In the genomic region with DNA sequence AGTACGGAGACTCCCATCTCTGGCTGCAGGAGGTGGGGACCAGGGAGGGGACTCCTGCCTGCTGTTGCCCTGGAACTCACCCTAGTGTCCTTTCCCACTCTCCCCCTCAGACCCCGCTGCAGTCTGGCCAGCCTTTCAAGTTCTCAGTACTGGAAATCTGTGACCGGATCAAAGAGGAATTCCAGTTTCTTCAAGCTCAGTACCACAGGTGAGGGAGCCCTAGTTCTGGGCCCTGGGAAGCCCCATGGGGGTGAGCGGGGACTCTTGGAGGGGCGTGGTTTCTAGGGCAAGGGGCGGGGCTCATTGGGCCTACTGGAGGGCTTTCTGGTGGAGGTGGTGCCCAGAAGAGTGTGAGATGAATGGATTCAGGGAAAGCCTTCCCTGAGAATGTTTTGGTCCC, we compare ENCODE assay signal across 8 mouse cellular contexts. TPM values are rescaled to one million over a fixed set of nuclear protein-coding genes. Genes with fewer than 3 reads are reported as not detected.
A peak's percentile ranks its signal among the peaks of the same experiment; 100 is the strongest.
DNase-seq lines count a peak whose midpoint lies in the region; ATAC-seq and TF ChIP-seq lines count a peak whose summit lies in the region.

No protein-coding gene starts in this region.

- DNase-seq in heart, postnatal 14 days = no peak
- DNase-seq in hindbrain, embryonic 10.5 days (ENCODE audit: low spot score) = no peak
- peak; percentile 58 for DNase-seq in liver
- no peak for DNase-seq in ovary, postnatal 14 days (ENCODE audit: low spot score)

- no peak for TF ChIP-seq CTCF in small intestine, adult 2 months (IDR thresholded peaks at IDR 0.05; ENCODE audit: extremely low read depth, insufficient read length, insufficient replicate concordance, low read depth, low read length)

- no peak for ATAC-seq in heart, embryonic 12.5 days (ENCODE audit: insufficient number of reproducible peaks, low FRiP score)
- ATAC-seq in inflammation-experienced regulatory T-cells, adult 6 months = no peak

- 1% methylated on average over 6 of the region's 6 CpGs for WGBS in heart, embryonic 12.5 days
- WGBS in hindbrain, embryonic 10.5 days = 4% methylated on average over 6 of the region's 6 CpGs
- WGBS in small intestine, adult 2 months = 9% methylated on average over 6 of the region's 6 CpGs

- H3K4me3 ChIP-seq in heart, embryonic 12.5 days = peak overlapping the region; percentile 62
- H3K4me3 ChIP-seq in brown adipose tissue, adult 24 weeks (ENCODE audit: insufficient read depth, low read depth, low read length) = peak overlapping the region; percentile 84
- peak overlapping the region; percentile 55 for H3K4me3 ChIP-seq in hindbrain, embryonic 10.5 days
- H3K4me3 ChIP-seq in small intestine, adult 2 months (ENCODE audit: low read depth, low read length) = peak overlapping the region; percentile 66

- peak overlapping the region; percentile 86 for H3K9ac ChIP-seq in heart, embryonic 12.5 days

- no peaks in the 10 kb centered on the region for H3K9me3 ChIP-seq in heart, embryonic 12.5 days (replicated peaks)
- no peaks in the 10 kb centered on the region for H3K9me3 ChIP-seq in hindbrain, embryonic 10.5 days

- H3K4me2 ChIP-seq in heart, embryonic 12.5 days = peak overlapping the region; percentile 89

- H3K27me3 ChIP-seq in heart, embryonic 12.5 days (replicated peaks) = 0 out of 2 replicates have a peak, but pooled peaks cover 14% of the 10 kb centered on the region
- peaks cover 90% of the 10 kb centered on the region for H3K27me3 ChIP-seq in hindbrain, embryonic 10.5 days (ENCODE audit: insufficient read depth, poor library complexity, severe bottlenecking)
- peaks cover 8% of the 10 kb centered on the region for H3K27me3 ChIP-seq in small intestine, adult 2 months (ENCODE audit: control insufficient read depth, insufficient read depth, low read length)

- TF ChIP-seq POLR2A in small intestine, adult 2 months (IDR thresholded peaks at IDR 0.05; ENCODE audit: low read depth, low read length) = no peak

- H3K27ac ChIP-seq in heart, embryonic 12.5 days (ENCODE audit: poor library complexity, severe bottlenecking) = 0 out of 2 replicates have a peak overlapping the region, but pooled peaks have one; percentile 48
- no peak overlapping the region for H3K27ac ChIP-seq in brown adipose tissue, adult 24 weeks (replicated peaks; ENCODE audit: low read depth, low read length)
- H3K27ac ChIP-seq in hindbrain, embryonic 10.5 days = peak overlapping the region; percentile 81
- H3K27ac ChIP-seq in small intestine, adult 2 months (ENCODE audit: insufficient read depth, low read depth, low read length) = no peak overlapping the region

- intact Hi-C loops in heart, postnatal 14 days (cut with DNase I) = loop anchor here (2.0 kb wide), 1 partner anchor 21 kb away; no protein-coding TSS in a partner anchor

- peaks cover 9% of the 10 kb centered on the region for H3K36me3 ChIP-seq in heart, embryonic 12.5 days
- no peaks in the 10 kb centered on the region for H3K36me3 ChIP-seq in hindbrain, embryonic 10.5 days
- no peaks in the 10 kb centered on the region for H3K36me3 ChIP-seq in small intestine, adult 2 months (ENCODE audit: control insufficient read depth, insufficient read depth, low read length)

- H3K4me1 ChIP-seq in heart, embryonic 12.5 days (replicated peaks) = peaks cover 42% of the 10 kb centered on the region
- peaks cover 4% of the 10 kb centered on the region; the same call in 1 of the 2 replicates for H3K4me1 ChIP-seq in brown adipose tissue, adult 24 weeks (ENCODE audit: control insufficient read depth, insufficient read depth, insufficient read length, low read length)
- peaks cover 57% of the 10 kb centered on the region for H3K4me1 ChIP-seq in hindbrain, embryonic 10.5 days (replicated peaks)
- H3K4me1 ChIP-seq in small intestine, adult 2 months (ENCODE audit: control insufficient read depth, insufficient read depth, insufficient read length, low read length) = peaks cover 10% of the 10 kb centered on the region

RNA-seq across cellular contexts. Expression of gene Tle2, which starts 1.3 kb away (rescaled TPM):
- polyA plus RNA-seq in heart, embryonic 12.5 days (2016; fragmentation: Nextera tagmentation; extraction: Ambion mirVana) = 25.8 and 30.8 TPM in 2 replicates
- 10 to 100 TPM in 1 of 2 experiments, 1 to 10 TPM in 1; 9.4 to 11.2 TPM for total RNA-seq in heart, postnatal 14 days (2021)
- 3.2 and 4.8 TPM in 2 replicates for polyA plus RNA-seq in brown adipose tissue, adult 24 weeks (2012; ENCODE audit: insufficient read depth, insufficient read length, missing spikeins)
- polyA plus RNA-seq in hindbrain, embryonic 10.5 days (2016; fragmentation: Nextera tagmentation; extraction: Ambion mirVana) = 8.6 and 15.7 TPM in 2 replicates
- polyA plus RNA-seq in small intestine, adult 2 months (2012; rRNA removed) = 17.8 and 20.4 TPM in 2 replicates
- 1 to 10 TPM in 2 of 3 experiments, not detected in 1; 1.4 TPM for polyA plus RNA-seq in inflammation-experienced regulatory T-cells, adult 6 months (2017; shearing (Covaris generic))

RNA-seq across cellular contexts. Expression of gene Aes, which starts 16.4 kb away (rescaled TPM):
- polyA plus RNA-seq in heart, embryonic 12.5 days (2016; fragmentation: Nextera tagmentation; extraction: Ambion mirVana) = 636 and 677 TPM in 2 replicates
- 100 to 1,000 TPM; 900 to 948 TPM for total RNA-seq in heart, postnatal 14 days (2021)
- polyA plus RNA-seq in brown adipose tissue, adult 24 weeks (2012; ENCODE audit: insufficient read depth, insufficient read length, missing spikeins) = 679 and 754 TPM in 2 replicates
- 297 and 430 TPM in 2 replicates for polyA plus RNA-seq in hindbrain, embryonic 10.5 days (2016; fragmentation: Nextera tagmentation; extraction: Ambion mirVana)
- polyA plus RNA-seq in small intestine, adult 2 months (2012; rRNA removed) = 1,054 and 3,003 TPM in 2 replicates
- polyA plus RNA-seq in inflammation-experienced regulatory T-cells, adult 6 months (2017; shearing (Covaris generic)) = 100 to 1,000 TPM in 2 of 3 experiments, 10 to 100 TPM in 1; 82.5 to 118 (median 109) TPM

RNA-seq across cellular contexts. Expression of gene Tle6, which starts 25.2 kb away (rescaled TPM):
- polyA plus RNA-seq in heart, embryonic 12.5 days (2016; fragmentation: Nextera tagmentation; extraction: Ambion mirVana) = 27.2 and 27.4 TPM in 2 replicates
- total RNA-seq in heart, postnatal 14 days (2021) = 10 to 100 TPM in 1 of 2 experiments, 1 to 10 TPM in 1; 8.0 to 10.2 TPM
- polyA plus RNA-seq in brown adipose tissue, adult 24 weeks (2012; ENCODE audit: insufficient read depth, insufficient read length, missing spikeins) = 3.3 TPM in 1 of 2 replicates, not detected in the other
- 6.9 and 7.1 TPM in 2 replicates for polyA plus RNA-seq in hindbrain, embryonic 10.5 days (2016; fragmentation: Nextera tagmentation; extraction: Ambion mirVana)
- polyA plus RNA-seq in small intestine, adult 2 months (2012; rRNA removed) = 7.3 and 34.4 TPM in 2 replicates
- 1 to 10 TPM in 2 of 3 experiments, under 1 TPM in 1; 0.99 to 1.9 (median 1.7) TPM for polyA plus RNA-seq in inflammation-experienced regulatory T-cells, adult 6 months (2017; shearing (Covaris generic))

RNA-seq across cellular contexts. Expression of gene BC025920, which starts 30.4 kb away (rescaled TPM):
- polyA plus RNA-seq in heart, embryonic 12.5 days (2016; fragmentation: Nextera tagmentation; extraction: Ambion mirVana) = 0.50 and 0.72 TPM in 2 replicates
- total RNA-seq in heart, postnatal 14 days (2021) = 1 to 10 TPM; 1.8 to 2.2 TPM
- 4.1 and 8.7 TPM in 2 replicates for polyA plus RNA-seq in brown adipose tissue, adult 24 weeks (2012; ENCODE audit: insufficient read depth, insufficient read length, missing spikeins)
- polyA plus RNA-seq in hindbrain, embryonic 10.5 days (2016; fragmentation: Nextera tagmentation; extraction: Ambion mirVana) = 1.3 and 2.1 TPM in 2 replicates
- 0.33 and 0.58 TPM in 2 replicates for polyA plus RNA-seq in small intestine, adult 2 months (2012; rRNA removed)
- polyA plus RNA-seq in inflammation-experienced regulatory T-cells, adult 6 months (2017; shearing (Covaris generic)) = 1 to 10 TPM in 2 of 3 experiments, under 1 TPM in 1; 0.69 to 5.2 (median 4.1) TPM

RNA-seq across cellular contexts. Expression of gene Gna11, which starts 30.7 kb away (rescaled TPM):
- 58.4 and 66.2 TPM in 2 replicates for polyA plus RNA-seq in heart, embryonic 12.5 days (2016; fragmentation: Nextera tagmentation; extraction: Ambion mirVana)
- total RNA-seq in heart, postnatal 14 days (2021) = 10 to 100 TPM; 50.6 to 51.6 TPM
- polyA plus RNA-seq in brown adipose tissue, adult 24 weeks (2012; ENCODE audit: insufficient read depth, insufficient read length, missing spikeins) = 34.1 and 41.1 TPM in 2 replicates
- 71.2 and 76.9 TPM in 2 replicates for polyA plus RNA-seq in hindbrain, embryonic 10.5 days (2016; fragmentation: Nextera tagmentation; extraction: Ambion mirVana)
- polyA plus RNA-seq in small intestine, adult 2 months (2012; rRNA removed) = 318 and 828 TPM in 2 replicates
- polyA plus RNA-seq in inflammation-experienced regulatory T-cells, adult 6 months (2017; shearing (Covaris generic)) = 10 to 100 TPM; 26.5 to 29.4 (median 28.7) TPM

Comparison
In these comparisons a context has a peak if more than half of its experiments do, and no peak if none do; other contexts are left out.
1. H3K27ac ChIP-seq: peak in heart, embryonic 12.5 days (single experiment) and hindbrain, embryonic 10.5 days (single experiment); none in brown adipose tissue, adult 24 weeks (single experiment) and small intestine, adult 2 months (single experiment).
2. Peak in every context shown above with its lines, with median percentiles within 50 percentile points of each other: H3K4me3 ChIP-seq.